Mouse (Mus musculus): ENCODE results near the gene Lgi4. TPM values are rescaled to one million over a fixed set of nuclear protein-coding genes. Genes with fewer than 3 reads are reported as not detected.

The Lgi4 gene
- polyA plus RNA-seq, 1 experiment from 2014 or later = 0.70 TPM

- no peaks in the 10 kb centered on the region for H3K4me1 ChIP-seq (replicated peaks; ENCODE audit: control insufficient read depth, insufficient read depth, low read length)
- WGBS = 13% methylated on average over 6 of the region's 6 CpGs
- no peak overlapping the region for H3K9ac ChIP-seq (ENCODE audit: low read depth, low read length)
- H3K9me3 ChIP-seq (ENCODE audit: control insufficient read depth) = no peaks in the 10 kb centered on the region
- H3K27ac ChIP-seq (ENCODE audit: low read depth, low read length) = no peak overlapping the region
- H3K27me3 ChIP-seq (replicated peaks; ENCODE audit: control insufficient read depth, insufficient read depth, low read length) = peaks cover 47% of the 10 kb centered on the region
- no peak for ATAC-seq
- TF ChIP-seq CTCF (IDR thresholded peaks at IDR 0.05; ENCODE audit: low read depth) = no peak
- H3K4me3 ChIP-seq (ENCODE audit: low read depth, low read length) = 0 out of 2 replicates have a peak overlapping the region, but pooled peaks have one; percentile 3
- no peaks in the 10 kb centered on the region for H3K36me3 ChIP-seq (ENCODE audit: control insufficient read depth, insufficient read depth)
- H3K4me2 ChIP-seq (replicated peaks; ENCODE audit: low read depth) = peak overlapping the region; percentile 30; the same call in 1 of the 2 replicates
These were observed 8.7 kb upstream of the Lgi4 start for GRCm38 (mm10) chr7:31050487-31050886.

- no peak for ATAC-seq
These were observed 8.2 kb upstream of the Lgi4 start for GRCm38 (mm10) chr7:31050921-31051320.

GRCm38 (mm10) chr7:31051321-31052021 lies 7.7 kb upstream of the Lgi4 start, which contains the start of gene Fxyd7:
Gene Fxyd7, minus strand, starts transcription at chr7:31051467.
- Histone ChIP-seq H3K9me3 (ENCODE audit: control insufficient read depth) (no peaks in the 10 kb centered on the region), H3K4me3 (ENCODE audit: low read depth, low read length) (peak within 1 kb of the TSS; percentile 18), H3K27ac (ENCODE audit: low read depth, low read length) (no peak within 1 kb of the TSS), H3K9ac (ENCODE audit: low read depth, low read length) (no peak within 1 kb of the TSS), H3K27me3 (replicated peaks; ENCODE audit: control insufficient read depth, insufficient read depth, low read length) (peaks cover 47% of the 10 kb centered on the region), H3K36me3 (ENCODE audit: control insufficient read depth, insufficient read depth) (no peaks in the 10 kb centered on the region), H3K4me1 (replicated peaks; ENCODE audit: control insufficient read depth, insufficient read depth, low read length) (no peaks in the 10 kb centered on the region), H3K4me2 (replicated peaks; ENCODE audit: low read depth) (peak within 1 kb of the TSS; percentile 32)
- TF ChIP-seq CTCF (IDR thresholded peaks at IDR 0.05; ENCODE audit: low read depth) = 0 out of 2 replicates have a peak, but pooled peaks have one; percentile 12
- 3% methylated on average over 28 of the region's 28 CpGs for WGBS
- ATAC-seq = no peak

More at GRCm38 (mm10) chr7:31050921-31051320, 8.2 kb upstream of the Lgi4 start:
- Histone ChIP-seq H3K4me3 (ENCODE audit: low read depth, low read length) (peak overlapping the region; percentile 18; the same call in 1 of the 2 replicates), H3K36me3 (ENCODE audit: control insufficient read depth, insufficient read depth) (no peaks in the 10 kb centered on the region), H3K4me1 (replicated peaks; ENCODE audit: control insufficient read depth, insufficient read depth, low read length) (no peaks in the 10 kb centered on the region), H3K4me2 (replicated peaks; ENCODE audit: low read depth) (0 out of 2 replicates have a peak overlapping the region, but pooled peaks have one; percentile 32), H3K27ac (ENCODE audit: low read depth, low read length) (no peak overlapping the region), H3K27me3 (replicated peaks; ENCODE audit: control insufficient read depth, insufficient read depth, low read length) (peaks cover 47% of the 10 kb centered on the region), H3K9me3 (ENCODE audit: control insufficient read depth) (no peaks in the 10 kb centered on the region), H3K9ac (ENCODE audit: low read depth, low read length) (no peak overlapping the region)
- WGBS = 5% methylated on average over 9 of the region's 9 CpGs
- no peak for TF ChIP-seq CTCF (IDR thresholded peaks at IDR 0.05; ENCODE audit: low read depth)

GRCm38 (mm10) chr7:31052251-31052635 lies 6.9 kb upstream of the Lgi4 start:
- H3K4me2 ChIP-seq (replicated peaks; ENCODE audit: low read depth) = peak overlapping the region; percentile 32; the same call in 1 of the 2 replicates
- H3K9me3 ChIP-seq (ENCODE audit: control insufficient read depth) = no peaks in the 10 kb centered on the region
- TF ChIP-seq CTCF (IDR thresholded peaks at IDR 0.05; ENCODE audit: low read depth) = no peak
- no peaks in the 10 kb centered on the region for H3K4me1 ChIP-seq (replicated peaks; ENCODE audit: control insufficient read depth, insufficient read depth, low read length)
- H3K9ac ChIP-seq (ENCODE audit: low read depth, low read length) = no peak overlapping the region
- ATAC-seq = no peak
- no peak overlapping the region for H3K27ac ChIP-seq (ENCODE audit: low read depth, low read length)
- peaks cover 47% of the 10 kb centered on the region for H3K27me3 ChIP-seq (replicated peaks; ENCODE audit: control insufficient read depth, insufficient read depth, low read length)
- H3K36me3 ChIP-seq (ENCODE audit: control insufficient read depth, insufficient read depth) = no peaks in the 10 kb centered on the region
- WGBS = 12% methylated on average over 22 of the region's 22 CpGs
- H3K4me3 ChIP-seq (ENCODE audit: low read depth, low read length) = no peak overlapping the region; the same call in 1 of the 2 replicates

GRCm38 (mm10) chr7:31052636-31053434 lies 6.3 kb upstream of the Lgi4 start:
- H3K36me3 ChIP-seq (ENCODE audit: control insufficient read depth, insufficient read depth) = no peaks in the 10 kb centered on the region
- H3K27me3 ChIP-seq (replicated peaks; ENCODE audit: control insufficient read depth, insufficient read depth, low read length) = peaks cover 47% of the 10 kb centered on the region
- no peaks in the 10 kb centered on the region for H3K4me1 ChIP-seq (replicated peaks; ENCODE audit: control insufficient read depth, insufficient read depth, low read length)
- H3K27ac ChIP-seq (ENCODE audit: low read depth, low read length) = no peak overlapping the region
- H3K9me3 ChIP-seq (ENCODE audit: control insufficient read depth) = no peaks in the 10 kb centered on the region
- peak; percentile 48 for TF ChIP-seq CTCF (IDR thresholded peaks at IDR 0.05; ENCODE audit: low read depth)
- H3K4me2 ChIP-seq (replicated peaks; ENCODE audit: low read depth) = peak overlapping the region; percentile 32
- peak; percentile 19; the same call in 1 of the 2 replicates for ATAC-seq
- H3K9ac ChIP-seq (ENCODE audit: low read depth, low read length) = no peak overlapping the region
- WGBS = 7% methylated on average over 34 of the region's 34 CpGs
- no peak overlapping the region; the same call in 1 of the 2 replicates for H3K4me3 ChIP-seq (ENCODE audit: low read depth, low read length)

GRCm38 (mm10) chr7:31053882-31054447 lies 5.2 kb upstream of the Lgi4 start:
- no peak overlapping the region for H3K9ac ChIP-seq (ENCODE audit: low read depth, low read length)
- no peak for TF ChIP-seq CTCF (IDR thresholded peaks at IDR 0.05; ENCODE audit: low read depth)
- H3K9me3 ChIP-seq (ENCODE audit: control insufficient read depth) = no peaks in the 10 kb centered on the region
- H3K4me3 ChIP-seq (ENCODE audit: low read depth, low read length) = peak overlapping the region; percentile 14; the same call in 1 of the 2 replicates
- no peaks in the 10 kb centered on the region for H3K4me1 ChIP-seq (replicated peaks; ENCODE audit: control insufficient read depth, insufficient read depth, low read length)
- H3K27me3 ChIP-seq (replicated peaks; ENCODE audit: control insufficient read depth, insufficient read depth, low read length) = peaks cover 47% of the 10 kb centered on the region
- ATAC-seq = no peak
- H3K4me2 ChIP-seq (replicated peaks; ENCODE audit: low read depth) = peak overlapping the region; percentile 47; the same call in 1 of the 2 replicates
- no peak overlapping the region for H3K27ac ChIP-seq (ENCODE audit: low read depth, low read length)
- 37% methylated on average over 10 of the region's 10 CpGs for WGBS
- H3K36me3 ChIP-seq (ENCODE audit: control insufficient read depth, insufficient read depth) = no peaks in the 10 kb centered on the region

All from intestine, postnatal 0 days (tissue).